Mouse (Mus musculus): ENCODE results near the gene Tspan10. TPM values are rescaled to one million over a fixed set of nuclear protein-coding genes. Genes with fewer than 3 reads are reported as not detected.

Gene Tspan10
- total RNA-seq, 1 experiment from 2014 or later = 4.7 TPM

DNA sequence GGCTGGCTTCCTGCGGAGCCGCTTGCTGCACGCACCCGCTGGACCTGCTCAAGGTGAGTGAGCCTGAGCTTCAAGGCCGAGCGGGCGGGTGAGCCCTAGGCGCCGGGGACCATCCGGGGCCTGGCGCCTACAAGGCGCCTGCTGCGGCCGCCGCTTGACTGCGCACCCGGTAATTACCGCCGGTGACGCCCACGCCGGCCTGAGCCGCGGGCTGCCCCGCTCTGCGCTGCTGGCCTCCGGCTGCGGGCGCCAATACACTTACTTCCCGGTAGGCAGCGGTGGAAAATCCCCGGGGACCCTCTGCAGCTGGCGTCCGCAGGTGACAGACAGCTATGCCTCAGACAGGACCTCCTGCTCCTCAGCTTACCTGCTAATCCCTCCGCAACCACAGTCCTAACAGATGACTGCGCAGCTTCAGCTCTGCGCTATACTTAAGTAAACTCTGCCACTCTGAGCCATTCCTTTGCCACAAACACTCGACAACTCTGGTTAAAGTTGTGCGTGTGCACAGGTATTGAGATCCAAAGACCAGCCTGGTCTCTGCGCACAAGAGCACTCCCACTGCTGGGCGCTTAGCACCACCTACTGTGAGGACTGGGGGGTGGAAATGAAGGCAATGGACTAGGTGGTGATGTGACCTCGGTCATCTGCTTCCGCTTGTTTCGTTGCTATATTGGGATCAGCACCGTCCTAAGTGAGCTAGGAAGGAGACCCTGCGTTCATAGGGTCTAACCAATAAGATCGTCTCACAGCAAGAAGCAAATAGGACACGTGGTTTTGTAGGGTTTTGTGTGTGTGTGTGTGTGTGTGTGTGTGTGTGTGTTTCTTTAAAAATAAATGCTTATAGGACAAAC, 49.8 kb downstream of the Tspan10 start:
- peak; percentile 59 for DNase-seq

DNA sequence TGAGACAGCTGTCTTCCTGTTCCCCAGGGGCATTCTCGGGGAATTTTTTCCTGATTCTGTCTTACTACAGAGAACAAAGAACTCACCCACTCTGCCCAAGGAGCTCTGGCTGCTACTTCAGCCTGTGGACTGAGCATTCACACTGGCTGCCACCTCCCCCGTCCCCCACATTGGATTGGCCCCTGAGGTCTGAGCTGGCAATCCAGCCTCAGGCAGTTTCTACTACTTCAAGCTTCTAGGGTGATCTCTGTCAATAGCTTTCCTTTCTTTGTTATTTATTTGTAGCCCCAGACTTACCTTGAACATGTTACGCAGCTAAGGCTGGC, 50.4 kb downstream of the Tspan10 start:
- DNase-seq = peak; percentile 46

- DNase-seq = no peak
These were observed 50.9 kb downstream of the Tspan10 start for GRCm38 (mm10) chr11:120493351-120493750.

DNA sequence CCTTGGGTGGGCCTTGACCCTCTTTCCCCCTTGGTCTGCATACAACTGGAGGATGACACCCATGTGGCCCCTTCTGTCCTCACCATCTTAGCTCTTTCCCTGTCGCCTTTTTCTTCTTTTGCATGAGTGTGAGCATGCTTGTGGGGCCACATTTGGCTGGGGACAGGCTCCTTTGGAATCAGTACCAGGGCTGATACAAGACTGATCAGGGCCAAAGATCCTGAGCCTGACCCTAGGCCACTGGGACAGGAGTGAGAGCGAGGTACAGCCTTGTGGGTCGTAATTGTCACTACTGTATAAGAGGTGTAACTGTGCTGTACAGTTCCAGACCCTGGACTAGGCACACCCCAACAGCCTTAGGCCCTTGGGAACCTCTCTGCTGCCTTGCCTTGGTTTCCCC, 51.5 kb downstream of the Tspan10 start:
- no peak for DNase-seq

Other genes starting within 250 kb of the Tspan10 start
- gene Bahcc1, start 209.7 kb upstream of the Tspan10 start, total RNA-seq (2021) = 12.4 and 17.2 TPM in 2 replicates
- 1,064 and 1,109 TPM in 2 replicates for gene Actg1, start 94.1 kb upstream of the Tspan10 start, total RNA-seq (2021)
- 0.37 and 0.71 TPM in 2 replicates for gene Fscn2, start 81.1 kb upstream of the Tspan10 start, total RNA-seq (2021)
- gene Faap100, start 63.9 kb upstream of the Tspan10 start, total RNA-seq (2021) = 18.7 and 24.6 TPM in 2 replicates
- gene Nploc4, start 4.9 kb upstream of the Tspan10 start, total RNA-seq (2021) = 73.8 and 82.5 TPM in 2 replicates
- 0.33 TPM in 1 of 2 replicates, not detected in the other for gene Pde6g, start 10.9 kb downstream of the Tspan10 start, total RNA-seq (2021)
- gene Oxld1, start 15.4 kb downstream of the Tspan10 start, total RNA-seq (2021) = 53.9 and 58.6 TPM in 2 replicates
- gene Ccdc137, start 15.5 kb downstream of the Tspan10 start, total RNA-seq (2021) = 20.6 and 28.1 TPM in 2 replicates
- 19.6 and 23.4 TPM in 2 replicates for gene Arl16, start 25.0 kb downstream of the Tspan10 start, total RNA-seq (2021)
- 161 TPM in 2 replicates for gene Mrpl12, start 42.0 kb downstream of the Tspan10 start, total RNA-seq (2021)
- gene Slc25a10, start 49.2 kb downstream of the Tspan10 start, total RNA-seq (2021) = 50.7 and 64.4 TPM in 2 replicates
- 2.3 and 11.7 TPM in 2 replicates for gene Gcgr, start 88.1 kb downstream of the Tspan10 start, total RNA-seq (2021)
- 52.6 and 67.9 TPM in 2 replicates for gene Mcrip1, start 107.1 kb downstream of the Tspan10 start, total RNA-seq (2021)
- 0.48 TPM in 1 of 2 replicates, not detected in the other for gene Ppp1r27, start 108.5 kb downstream of the Tspan10 start, total RNA-seq (2021)
- gene P4hb, start 130.6 kb downstream of the Tspan10 start, total RNA-seq (2021) = 449 and 479 TPM in 2 replicates
- 268 and 310 TPM in 2 replicates for gene Arhgdia, start 139.0 kb downstream of the Tspan10 start, total RNA-seq (2021)
- gene Alyref, start 155.7 kb downstream of the Tspan10 start, total RNA-seq (2021) = 120 and 128 TPM in 2 replicates
- 68.3 and 69.0 TPM in 2 replicates for gene Anapc11, start 155.8 kb downstream of the Tspan10 start, total RNA-seq (2021)
- gene Npb, start 165.8 kb downstream of the Tspan10 start, total RNA-seq (2021) = 1.6 TPM in 1 of 2 replicates, not detected in the other
- 148 and 187 TPM in 2 replicates for gene Pcyt2, start 175.3 kb downstream of the Tspan10 start, total RNA-seq (2021)
- 37.1 and 39.7 TPM in 2 replicates for gene Sirt7, start 182.6 kb downstream of the Tspan10 start, total RNA-seq (2021)
- gene Mafg, start 191.0 kb downstream of the Tspan10 start, total RNA-seq (2021) = 51.8 and 55.3 TPM in 2 replicates
- 1.6 TPM in 2 replicates for gene Pycr1, start 201.1 kb downstream of the Tspan10 start, total RNA-seq (2021)
- 0.94 TPM in 1 of 2 replicates, not detected in the other for gene Myadml2, start 205.5 kb downstream of the Tspan10 start, total RNA-seq (2021)
- gene Notum, start 218.5 kb downstream of the Tspan10 start, total RNA-seq (2021) = 8.3 and 11.2 TPM in 2 replicates
- gene Aspscr1, start 230.3 kb downstream of the Tspan10 start, total RNA-seq (2021) = 69.4 and 71.3 TPM in 2 replicates

Data from adrenal gland, postnatal 14 days (tissue).